Mouse (Mus musculus): ENCODE measurements around the gene Trim43a. TPM values are rescaled to one million over a fixed set of nuclear protein-coding genes. Genes with fewer than 3 reads are reported as not detected.
A peak's percentile ranks its signal among the peaks of the same experiment; 100 is the strongest.
"Not testable (repeated sequence)": the region's sequence is repeated elsewhere in the genome, so short reads cannot be mapped to it uniquely, and the experiment has no call there.

Gene Trim43a
- polyA plus RNA-seq (2016; fragmentation: Nextera tagmentation; extraction: Ambion mirVana): not detected in 2 replicates

DNA sequence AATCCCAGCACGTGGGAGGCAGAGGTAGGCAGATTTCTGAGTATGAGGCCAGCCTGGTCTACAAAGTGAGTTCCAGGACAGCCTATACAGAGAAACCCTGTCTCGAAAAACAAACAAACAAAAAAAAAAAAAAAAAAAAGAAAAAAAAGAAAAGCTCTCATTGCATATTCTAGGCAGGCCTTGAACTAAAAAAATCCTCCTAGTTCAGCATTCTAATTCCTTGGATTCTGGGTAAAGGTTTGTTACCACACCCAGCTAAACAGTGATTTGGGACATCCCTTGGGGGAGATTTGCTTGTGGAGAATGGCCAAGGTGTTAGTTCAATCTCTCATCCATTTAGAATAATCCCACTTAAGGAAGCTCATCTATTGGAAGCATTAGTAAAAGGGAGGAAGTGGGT, at the start of gene Trim43a:
TSS of gene Trim43a (plus strand) at position 301 of the 400 bp plus-strand sequence.
- H3K36me3 ChIP-seq (replicated peaks); DNase-seq (ENCODE audit: extremely low spot score, low spot score); H3K27ac ChIP-seq; H3K4me1 ChIP-seq; H3K27me3 ChIP-seq (ENCODE audit: poor library complexity, severe bottlenecking); H3K4me3 ChIP-seq; H3K9me3 ChIP-seq: not testable (repeated sequence)
- 82% methylated on average over 2 of the region's 2 CpGs for WGBS

DNA sequence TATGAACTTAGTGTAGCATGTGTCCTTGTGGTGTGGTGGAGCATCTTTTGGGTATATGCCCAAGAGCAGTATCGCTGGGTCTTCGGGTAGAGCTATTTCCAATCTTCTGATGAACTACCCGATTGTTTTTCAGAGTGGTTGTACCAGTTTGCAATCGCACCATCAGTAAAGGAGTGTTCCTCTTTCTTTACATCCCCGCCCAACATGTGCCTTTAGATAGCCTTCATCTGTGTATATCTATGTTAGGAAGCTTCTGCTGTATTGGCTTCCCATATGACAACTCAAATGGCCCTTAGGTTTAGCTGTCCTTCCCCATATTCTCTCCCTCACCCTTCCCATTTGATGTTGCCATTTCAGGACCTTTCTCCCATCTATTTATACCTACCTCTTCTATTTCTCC, 46.6 kb upstream of the Trim43a start:
- H3K9me3 ChIP-seq: no peaks in the 10 kb centered on the region
- no peaks in the 10 kb centered on the region for H3K36me3 ChIP-seq (replicated peaks)
- H3K27me3 ChIP-seq (ENCODE audit: poor library complexity, severe bottlenecking): no peaks in the 10 kb centered on the region
- H3K4me1 ChIP-seq: no peaks in the 10 kb centered on the region
- no peak overlapping the region for H3K4me3 ChIP-seq
- WGBS: 91% methylated on average over 5 of the region's 5 CpGs
- no peak for DNase-seq (ENCODE audit: extremely low spot score, low spot score)
- H3K27ac ChIP-seq: no peak overlapping the region

DNA sequence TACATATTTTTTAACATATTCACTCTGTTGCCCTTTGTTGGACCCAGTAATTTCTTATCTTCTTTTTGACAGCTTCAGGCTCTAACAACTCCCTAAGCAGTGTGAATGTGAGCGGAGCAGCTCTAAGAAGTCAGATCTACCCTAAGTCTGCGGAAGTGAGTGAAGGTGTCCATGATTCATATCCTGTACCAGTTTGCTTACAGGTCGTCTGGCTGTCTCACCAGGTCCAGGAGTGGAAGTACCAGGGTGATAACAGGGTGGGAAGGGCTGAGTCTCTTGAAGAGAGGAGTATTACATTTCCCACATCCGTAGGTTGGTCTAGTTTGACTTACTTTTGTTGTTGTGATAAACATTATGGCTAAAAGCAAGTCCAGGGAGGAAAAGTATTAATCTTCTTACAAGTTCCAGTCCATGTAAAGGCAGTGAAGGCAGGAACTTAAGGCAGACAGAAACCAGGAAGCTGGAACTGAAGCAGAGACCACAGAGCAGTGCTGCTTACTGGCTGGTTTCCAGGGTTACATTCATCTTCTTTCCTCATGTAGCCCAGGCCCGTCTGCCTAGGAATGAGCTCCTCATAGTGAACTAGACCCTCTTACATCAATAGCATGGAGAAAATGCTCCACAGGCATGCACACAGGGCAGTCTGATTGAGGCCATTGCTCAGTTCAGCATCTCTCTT, 41.0 kb upstream of the Trim43a start:
- H3K27ac ChIP-seq: no peak overlapping the region
- no peak for DNase-seq (ENCODE audit: extremely low spot score, low spot score)
- WGBS: 80% methylated on average over 5 of the region's 5 CpGs

DNA sequence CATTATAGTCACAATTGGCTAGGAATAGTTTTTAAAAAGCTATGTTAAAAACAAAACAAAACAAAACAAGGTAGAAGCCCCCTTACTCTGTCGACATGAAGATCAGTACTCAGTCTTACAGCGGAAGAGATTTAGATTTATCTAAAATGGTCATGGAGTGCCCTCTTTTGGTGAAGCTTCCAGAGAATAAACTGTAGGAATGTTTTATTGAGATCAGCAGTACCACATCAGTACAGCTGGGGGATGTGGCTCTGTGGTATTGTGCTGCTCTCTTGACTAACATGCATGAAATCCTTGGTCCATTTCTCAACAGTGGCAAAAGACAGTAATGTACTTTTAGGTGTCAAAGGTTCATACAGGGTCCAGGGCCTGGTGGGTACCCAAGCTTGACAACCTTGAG, 37.9 kb upstream of the Trim43a start:
- no peak overlapping the region for H3K27ac ChIP-seq
- no peak for DNase-seq (ENCODE audit: extremely low spot score, low spot score)
- H3K27me3 ChIP-seq (ENCODE audit: poor library complexity, severe bottlenecking): no peaks in the 10 kb centered on the region
- no peak overlapping the region for H3K4me3 ChIP-seq
- peaks cover 5% of the 10 kb centered on the region; the same call in 1 of the 2 replicates for H3K4me1 ChIP-seq
- H3K36me3 ChIP-seq (replicated peaks): no peaks in the 10 kb centered on the region
- WGBS: 38% methylated on average over 2 of the region's 2 CpGs
- no peaks in the 10 kb centered on the region for H3K9me3 ChIP-seq

More for the DNA sequence above, 41.0 kb upstream of the Trim43a start:
- H3K4me1 ChIP-seq: no peaks in the 10 kb centered on the region
- H3K36me3 ChIP-seq (replicated peaks): no peaks in the 10 kb centered on the region
- no peak overlapping the region for H3K4me3 ChIP-seq
- H3K9me3 ChIP-seq: no peaks in the 10 kb centered on the region
- H3K27me3 ChIP-seq (ENCODE audit: poor library complexity, severe bottlenecking): no peaks in the 10 kb centered on the region

DNA sequence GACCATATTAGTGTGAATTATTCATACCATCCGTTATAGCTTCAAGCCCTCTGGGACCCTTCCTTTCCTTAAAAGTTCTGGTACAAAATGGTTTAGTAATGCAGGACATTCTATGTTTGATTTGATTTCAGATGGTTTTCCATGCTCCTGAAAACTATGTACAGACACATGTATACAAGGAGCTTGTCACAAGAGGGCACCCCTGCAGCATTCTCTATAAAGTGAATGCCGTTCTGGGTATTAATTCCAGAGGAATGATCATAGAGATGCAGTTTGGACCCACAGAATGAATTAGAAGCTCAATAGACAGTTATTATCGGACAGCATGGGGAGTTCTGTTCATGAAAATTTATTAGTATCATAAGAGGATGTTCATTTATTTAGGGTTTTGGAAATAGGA, 35.2 kb upstream of the Trim43a start:
- H3K36me3 ChIP-seq (replicated peaks): no peaks in the 10 kb centered on the region
- no peaks in the 10 kb centered on the region for H3K27me3 ChIP-seq (ENCODE audit: poor library complexity, severe bottlenecking)
- H3K27ac ChIP-seq: no peak overlapping the region
- WGBS: 50% methylated on average over 3 of the region's 3 CpGs
- DNase-seq (ENCODE audit: extremely low spot score, low spot score): no peak
- no peak overlapping the region for H3K4me3 ChIP-seq
- no peaks in the 10 kb centered on the region for H3K9me3 ChIP-seq
- H3K4me1 ChIP-seq: peaks cover 19% of the 10 kb centered on the region

DNA sequence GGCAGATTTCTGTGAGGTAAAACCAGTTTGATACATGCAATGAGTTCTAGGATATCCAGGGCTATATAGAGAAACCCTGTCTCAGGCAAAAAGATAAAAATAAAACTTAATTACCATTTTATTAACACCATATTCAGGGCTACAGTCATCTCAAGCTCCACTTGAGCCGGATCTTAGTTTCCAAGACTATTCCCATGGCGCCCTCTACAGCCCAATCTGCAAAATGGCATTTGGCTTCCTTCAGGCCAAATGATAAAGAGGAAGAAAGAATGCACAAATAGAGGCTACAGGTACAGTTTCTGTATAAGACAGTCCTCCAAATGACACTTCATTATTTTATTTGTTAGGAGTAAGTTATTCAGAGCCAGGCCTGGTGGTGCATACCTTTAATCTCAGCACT, 34.5 kb upstream of the Trim43a start:
- DNase-seq (ENCODE audit: extremely low spot score, low spot score): peak; percentile 21
- Histone ChIP-seq H3K36me3 (replicated peaks) (no peaks in the 10 kb centered on the region), H3K4me3 (no peak overlapping the region), H3K4me1 (peaks cover 19% of the 10 kb centered on the region), H3K27ac (no peak overlapping the region), H3K27me3 (ENCODE audit: poor library complexity, severe bottlenecking) (no peaks in the 10 kb centered on the region), H3K9me3 (no peaks in the 10 kb centered on the region)
- 6% methylated on average over 2 of the region's 2 CpGs for WGBS

DNA sequence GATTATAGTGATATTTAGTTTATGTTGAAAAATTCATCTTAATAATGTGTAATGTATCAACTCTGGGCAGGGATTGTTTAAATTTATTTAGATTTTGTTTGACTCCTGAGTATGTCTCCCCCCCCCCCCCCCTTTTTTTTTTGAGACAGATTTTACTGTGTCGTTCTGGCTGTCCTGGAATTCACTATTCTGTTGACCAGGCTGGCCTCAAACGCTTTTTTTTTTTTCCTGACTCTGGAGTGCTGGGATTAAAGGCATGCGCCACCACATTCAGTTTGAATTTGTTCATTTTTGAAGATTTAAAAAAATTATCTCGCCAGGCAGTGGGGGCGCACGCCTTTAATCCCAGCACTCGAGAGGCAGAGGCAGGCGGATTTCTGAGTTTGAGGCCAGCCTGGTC, 34.0 kb upstream of the Trim43a start:
- no peak overlapping the region for H3K4me3 ChIP-seq
- H3K27me3 ChIP-seq (ENCODE audit: poor library complexity, severe bottlenecking): no peaks in the 10 kb centered on the region
- WGBS: 66% methylated on average over 8 of the region's 8 CpGs
- no peak overlapping the region for H3K27ac ChIP-seq
- no peaks in the 10 kb centered on the region for H3K36me3 ChIP-seq (replicated peaks)
- peaks cover 19% of the 10 kb centered on the region for H3K4me1 ChIP-seq
- H3K9me3 ChIP-seq: no peaks in the 10 kb centered on the region
- no peak for DNase-seq (ENCODE audit: extremely low spot score, low spot score)

DNA sequence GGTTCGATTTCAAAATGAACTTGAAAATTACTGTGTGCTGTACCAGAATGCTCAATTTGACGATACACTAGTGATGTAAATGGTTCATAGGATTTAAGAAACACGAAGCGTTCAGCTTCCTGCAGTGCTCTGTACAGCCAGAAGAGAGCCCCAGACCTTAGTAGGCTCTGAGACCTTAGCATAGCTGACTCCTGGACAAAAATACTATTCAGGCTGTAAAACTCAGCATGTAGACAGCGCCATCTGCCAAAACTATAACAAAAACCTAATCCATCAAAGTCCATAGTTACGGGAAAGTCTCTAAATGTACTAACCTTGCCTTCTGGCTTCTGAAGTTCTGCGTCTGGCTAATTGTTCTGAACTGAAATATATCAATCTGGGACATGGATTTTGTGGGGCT, 33.4 kb upstream of the Trim43a start:
- Histone ChIP-seq H3K27me3 (ENCODE audit: poor library complexity, severe bottlenecking) (no peaks in the 10 kb centered on the region), H3K4me3 (peak overlapping the region; percentile 76), H3K36me3 (replicated peaks) (peaks cover under 1% of the 10 kb centered on the region; the same call in 1 of the 2 replicates), H3K4me1 (peaks cover 19% of the 10 kb centered on the region), H3K9me3 (no peaks in the 10 kb centered on the region), H3K27ac (peak overlapping the region; percentile 83)
- WGBS: 38% methylated on average over 7 of the region's 7 CpGs
- DNase-seq (ENCODE audit: extremely low spot score, low spot score): peak; percentile 16

DNA sequence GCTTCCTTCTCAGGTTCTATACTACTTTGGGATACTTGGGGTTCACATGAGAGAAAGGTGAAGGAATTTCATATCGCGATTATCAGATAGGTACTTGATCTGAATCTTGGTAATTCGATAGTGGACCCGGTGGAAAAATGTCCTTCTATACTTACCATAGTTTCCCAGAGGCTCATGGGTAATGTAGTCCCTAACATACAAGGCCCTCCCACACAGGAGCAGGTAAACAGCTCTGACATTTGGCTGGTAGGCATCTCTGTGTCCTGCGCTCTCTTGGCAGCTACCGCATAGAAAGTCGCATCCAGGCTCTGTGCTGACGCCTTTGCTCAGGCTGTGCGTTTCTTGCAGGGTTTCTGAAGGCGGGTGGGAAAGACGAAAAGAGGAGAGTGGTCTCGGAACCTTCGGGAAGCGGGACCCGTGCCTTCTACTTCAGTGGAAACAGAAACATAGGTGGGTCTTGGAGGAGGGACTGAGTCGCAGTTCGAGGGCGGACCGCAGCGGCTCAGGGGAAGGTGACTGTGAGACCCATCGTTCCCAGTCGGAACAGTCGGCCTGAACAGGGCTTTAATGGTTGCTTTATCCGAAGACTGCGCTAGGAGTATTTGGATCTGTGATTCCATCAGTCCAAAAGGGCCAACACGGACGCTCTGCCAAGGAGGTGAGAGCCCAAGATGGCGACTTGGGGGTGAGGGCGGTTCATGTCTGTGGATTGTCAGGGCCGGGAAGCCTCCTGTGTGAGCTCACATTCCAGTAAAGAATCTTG, 32.7 kb upstream of the Trim43a start, which contains the start of gene Zfp949:
TSS of gene Zfp949 (plus strand) at position 170 of the 763 bp plus-strand sequence.
- under 1% methylated on average over 30 of the region's 30 CpGs for WGBS
- Histone ChIP-seq H3K4me3 (peak within 1 kb of the TSS; percentile 76), H3K27me3 (ENCODE audit: poor library complexity, severe bottlenecking) (no peaks in the 10 kb centered on the region), H3K36me3 (replicated peaks) (peaks cover 9% of the 10 kb centered on the region), H3K4me1 (peaks cover 19% of the 10 kb centered on the region), H3K9me3 (no peaks in the 10 kb centered on the region), H3K27ac (peak within 1 kb of the TSS; percentile 83)
- peak; percentile 64 for DNase-seq (ENCODE audit: extremely low spot score, low spot score)

DNA sequence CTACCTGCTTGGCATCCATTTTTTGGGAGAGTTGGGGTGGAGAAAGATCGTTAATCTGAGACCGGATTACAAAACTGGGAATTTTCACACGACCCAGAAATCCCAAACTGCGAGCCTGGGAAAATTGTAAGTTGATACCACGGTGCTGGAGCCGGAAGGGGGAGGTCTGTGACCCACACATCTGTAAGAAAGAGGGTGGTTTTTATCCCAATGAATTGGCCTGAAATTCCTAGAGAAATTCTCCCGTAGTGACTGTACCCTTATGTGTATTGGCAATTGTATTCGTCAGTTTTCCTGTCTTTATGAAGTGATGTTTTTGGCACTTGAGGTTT, 32.1 kb upstream of the Trim43a start:
- no peaks in the 10 kb centered on the region for H3K27me3 ChIP-seq (ENCODE audit: poor library complexity, severe bottlenecking)
- H3K9me3 ChIP-seq: no peaks in the 10 kb centered on the region
- peak overlapping the region; percentile 83 for H3K27ac ChIP-seq
- peaks cover 11% of the 10 kb centered on the region for H3K36me3 ChIP-seq (replicated peaks)
- peak overlapping the region; percentile 76 for H3K4me3 ChIP-seq
- no peak for DNase-seq (ENCODE audit: extremely low spot score, low spot score)
- H3K4me1 ChIP-seq: peaks cover 19% of the 10 kb centered on the region
- 5% methylated on average over 8 of the region's 8 CpGs for WGBS

DNA sequence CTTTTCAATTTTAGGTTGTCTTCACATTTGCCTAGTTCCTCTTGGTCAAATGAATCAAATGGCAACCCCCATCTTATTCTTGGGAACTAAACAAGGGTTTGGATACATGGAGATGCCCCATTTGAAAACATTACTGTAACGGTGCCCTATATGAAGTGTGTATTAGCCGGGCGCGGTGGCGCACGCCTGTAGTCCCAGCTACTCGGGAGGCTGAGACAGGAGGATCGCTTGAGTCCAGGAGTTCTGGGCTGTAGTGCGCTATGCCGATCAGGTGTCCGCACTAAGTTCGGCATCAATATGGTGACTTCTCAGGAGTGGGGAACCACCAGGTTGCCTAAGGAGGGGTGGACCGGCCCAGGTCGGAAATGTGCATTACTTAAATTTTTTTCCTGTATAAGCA, 27.6 kb upstream of the Trim43a start:
- no peak for DNase-seq (ENCODE audit: extremely low spot score, low spot score)
- Histone ChIP-seq H3K27me3 (ENCODE audit: poor library complexity, severe bottlenecking) (no peaks in the 10 kb centered on the region), H3K4me1 (peaks cover 14% of the 10 kb centered on the region), H3K9me3 (no peaks in the 10 kb centered on the region), H3K27ac (no peak overlapping the region), H3K4me3 (no peak overlapping the region), H3K36me3 (replicated peaks) (peaks cover 23% of the 10 kb centered on the region)
- 97% methylated on average over 14 of the region's 14 CpGs for WGBS

DNA sequence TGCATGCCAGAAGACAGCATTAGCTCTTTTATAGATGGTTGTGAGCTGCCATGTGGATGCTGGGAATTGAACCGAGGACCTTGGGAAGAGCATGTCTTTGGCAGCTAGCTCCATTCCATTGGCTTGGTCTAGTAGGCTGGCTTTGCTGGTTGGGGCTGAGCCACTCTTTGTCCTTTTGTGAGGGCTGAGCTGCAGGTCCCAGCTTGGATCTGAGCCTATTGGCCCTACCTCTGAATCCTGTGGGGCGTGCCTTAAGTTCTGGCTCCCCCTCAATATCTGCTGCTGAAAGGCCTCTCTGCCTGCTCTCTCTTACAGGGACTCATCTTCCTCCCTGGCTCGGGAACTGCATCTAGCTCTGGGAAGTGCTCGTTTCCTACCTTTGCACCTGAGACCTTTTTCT, 22.5 kb upstream of the Trim43a start:
- DNase-seq (ENCODE audit: extremely low spot score, low spot score): no peak
- Histone ChIP-seq H3K9me3 (peaks cover 7% of the 10 kb centered on the region; the same call in 1 of the 2 replicates), H3K4me3 (no peak overlapping the region), H3K27me3 (ENCODE audit: poor library complexity, severe bottlenecking) (no peaks in the 10 kb centered on the region), H3K36me3 (replicated peaks) (peaks cover 43% of the 10 kb centered on the region), H3K27ac (no peak overlapping the region), H3K4me1 (no peaks in the 10 kb centered on the region)
- WGBS: 85% methylated on average over 4 of the region's 4 CpGs

DNA sequence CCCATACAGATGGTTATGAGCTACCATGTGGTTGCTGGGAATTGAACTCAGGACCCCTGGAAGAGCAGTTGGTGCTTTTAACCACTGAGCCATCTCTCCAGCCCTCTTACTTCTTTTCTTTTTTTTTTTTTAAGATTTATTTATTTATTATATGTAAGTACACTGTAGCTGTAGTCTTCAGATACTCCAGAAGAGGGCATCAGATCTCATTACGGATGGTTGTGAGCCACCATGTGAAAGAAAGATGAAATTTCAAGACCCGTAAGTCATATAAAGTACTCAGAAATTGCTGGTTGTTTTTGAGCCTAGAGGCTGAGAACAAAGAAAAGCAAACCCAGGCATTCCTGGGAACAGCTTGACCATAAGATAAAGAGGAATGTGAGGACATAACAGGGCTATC, 19.2 kb upstream of the Trim43a start:
- H3K9me3 ChIP-seq; DNase-seq (ENCODE audit: extremely low spot score, low spot score); H3K4me3 ChIP-seq; H3K27ac ChIP-seq; H3K4me1 ChIP-seq; H3K27me3 ChIP-seq (ENCODE audit: poor library complexity, severe bottlenecking): not testable (repeated sequence)
- WGBS: 85% methylated on average over 2 of the region's 2 CpGs
- peaks cover 57% of the 10 kb centered on the region for H3K36me3 ChIP-seq (replicated peaks)
